Mouse (Mus musculus): ENCODE data around the gene Ppy.

DNA sequence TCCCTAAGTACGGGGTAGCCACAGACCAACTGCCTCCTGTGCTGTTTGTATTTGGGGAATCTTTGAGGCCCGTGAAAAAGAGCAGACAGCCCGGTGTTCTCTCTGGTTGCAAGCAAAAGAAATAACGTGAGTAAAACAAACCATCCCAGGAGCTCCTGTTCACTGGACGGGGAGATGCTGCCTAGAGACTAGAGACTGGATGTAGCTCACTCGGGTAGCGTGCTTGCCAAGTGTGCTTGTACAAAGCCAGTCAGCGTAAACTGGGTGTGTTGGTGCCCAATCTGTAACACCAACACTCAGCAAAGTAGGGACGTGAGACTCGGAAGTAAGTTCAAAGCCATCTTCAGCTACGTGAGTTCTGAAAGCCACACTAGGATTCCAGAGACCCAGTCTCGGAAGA, 48.4 kb downstream of the Ppy start:
- TF ChIP-seq CTCF (IDR thresholded peaks at IDR 0.05; ENCODE audit: borderline replicate concordance, insufficient read depth, low read depth, low read length) (no peak), POLR2A (IDR thresholded peaks at IDR 0.05; ENCODE audit: borderline replicate concordance, insufficient read depth, low read length) (no peak)
